Mouse (Mus musculus) forebrain, embryonic 10.5 days (tissue): ENCODE results near the gene Rad51. TPM values are rescaled to one million over a fixed set of nuclear protein-coding genes. Genes with fewer than 3 reads are reported as not detected.
A peak's percentile ranks its signal among the peaks of the same experiment; 100 is the strongest.

Experiments
- DNase-seq: peaks from one replicate; pipeline ENCODE4 v3.0.0-alpha.2; 2017; ENCODE audit warnings: low spot score; ENCODE audit errors: extremely low spot score
- H3K27ac ChIP-seq: fragments of 300-500 bp; sonication (generic); 2 replicates; pipeline ENCODE4 v1.5.1; 2016; ENCODE audit warnings: mild to moderate bottlenecking
- H3K27me3 ChIP-seq: fragments of 300-500 bp; sonication (generic); 2 replicates; pipeline ENCODE4 v1.6.1; 2016; ENCODE audit warnings: mild to moderate bottlenecking; ENCODE audit not compliant: poor library complexity, severe bottlenecking
- H3K36me3 ChIP-seq: fragments of 300-500 bp; sonication (generic); replicated peaks from 2 replicates; pipeline ENCODE4 v1.6.1; 2016; ENCODE audit warnings: mild to moderate bottlenecking, moderate library complexity
- H3K4me1 ChIP-seq: fragments of 300-500 bp; sonication (generic); 2 replicates; pipeline ENCODE4 v1.6.1; 2016
- H3K4me3 ChIP-seq: fragments of 300-500 bp; sonication (generic); 2 replicates; pipeline ENCODE4 v1.5.1; 2016; ENCODE audit warnings: mild to moderate bottlenecking, moderate library complexity
- H3K9me3 ChIP-seq: fragments of 300-500 bp; sonication (generic); 2 replicates; pipeline ENCODE4 v1.6.1; 2016; ENCODE audit warnings: mild to moderate bottlenecking, moderate library complexity
- WGBS: fragments of 180-500 bp; shearing (Covaris S2); methylation state at CpG from one replicate; pipeline ENCODE4 v1.1.7; 2016; 5-methylcytosine and 5-hydroxymethylcytosine counted together
- polyA plus RNA-seq: library from polyadenylated mRNA; unstranded; fragments of >200 nt; fragmentation: Nextera tagmentation; extraction: Ambion mirVana; gene quantifications from 2 replicates; pipeline ENCODE4 v1.2.1, GENCODE M21; 2016

Rad51 gene
- polyA plus RNA-seq, result 110 and 113 TPM in 2 replicates

DNA sequence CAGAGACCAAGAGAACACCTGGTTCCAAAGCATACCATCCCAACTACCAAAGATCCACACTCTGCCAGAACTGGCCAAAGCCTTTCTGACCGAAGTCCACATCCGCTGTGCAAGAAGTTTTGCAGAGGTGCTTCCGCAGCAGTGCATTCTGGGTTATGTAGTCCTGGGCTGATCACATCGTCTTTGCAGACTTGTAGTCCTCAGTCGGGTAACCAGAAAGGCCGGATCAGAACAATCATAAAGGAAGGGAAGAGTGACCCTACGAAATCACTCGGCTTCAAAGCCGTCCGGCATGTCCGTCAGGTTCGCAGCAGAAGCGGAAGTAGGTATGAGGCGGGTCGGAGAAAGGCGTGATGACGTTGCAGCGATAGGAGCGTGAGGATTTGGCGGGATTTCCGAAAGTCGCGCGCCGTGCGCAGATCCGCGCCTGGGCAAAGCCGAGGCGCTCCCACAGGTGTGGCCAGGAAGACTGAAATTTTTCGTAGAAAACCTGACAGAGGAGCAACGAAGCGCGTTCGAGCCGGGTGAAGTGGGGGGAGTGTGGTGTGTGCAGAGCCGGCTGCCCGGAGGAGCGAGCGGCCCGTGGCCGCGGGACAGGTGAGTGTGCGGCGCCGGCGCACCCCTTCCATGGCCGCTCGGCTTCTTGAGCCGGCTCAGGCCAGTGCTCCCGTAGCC, at the start of gene Rad51:
Gene Rad51, plus strand, starts transcription at position 356 of the 675 bp plus-strand sequence.
- peak within 1 kb of the TSS; percentile 82 for H3K4me3 ChIP-seq
- H3K9me3 ChIP-seq, result no peaks in the 10 kb centered on the region
- H3K4me1 ChIP-seq, result peaks cover 23% of the 10 kb centered on the region
- WGBS, result under 1% methylated on average over 51 of the region's 51 CpGs
- H3K36me3 ChIP-seq, result peaks cover 46% of the 10 kb centered on the region
- DNase-seq, result peak; percentile 88
- peak within 1 kb of the TSS; percentile 91 for H3K27ac ChIP-seq
- no peaks in the 10 kb centered on the region for H3K27me3 ChIP-seq

DNA sequence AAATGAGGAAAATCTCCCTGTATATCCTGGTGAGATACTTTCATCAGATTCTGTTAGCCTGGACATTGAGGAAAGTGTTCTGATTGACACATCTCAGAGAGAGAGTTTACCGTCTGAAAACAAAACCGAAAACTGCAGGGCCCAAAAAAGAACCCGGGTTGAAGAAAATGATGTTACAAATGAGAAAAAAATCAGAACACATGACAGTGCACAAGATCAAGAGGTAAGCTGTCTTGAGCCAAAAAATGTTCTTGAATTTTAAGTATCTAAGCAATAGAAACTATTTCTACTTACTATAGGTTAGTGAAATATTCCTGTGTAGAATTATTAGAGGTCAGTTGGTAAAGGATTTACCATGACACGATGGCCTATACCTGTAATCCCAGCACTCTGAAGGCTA, 40.2 kb upstream of the Rad51 start:
- H3K36me3 ChIP-seq, result peaks cover 87% of the 10 kb centered on the region
- H3K4me3 ChIP-seq, result no peak overlapping the region
- H3K9me3 ChIP-seq, result no peaks in the 10 kb centered on the region
- no peak overlapping the region for H3K27ac ChIP-seq
- 95% methylated on average over 4 of the region's 4 CpGs for WGBS
- H3K4me1 ChIP-seq, result no peaks in the 10 kb centered on the region
- no peaks in the 10 kb centered on the region for H3K27me3 ChIP-seq
- DNase-seq, result no peak

DNA sequence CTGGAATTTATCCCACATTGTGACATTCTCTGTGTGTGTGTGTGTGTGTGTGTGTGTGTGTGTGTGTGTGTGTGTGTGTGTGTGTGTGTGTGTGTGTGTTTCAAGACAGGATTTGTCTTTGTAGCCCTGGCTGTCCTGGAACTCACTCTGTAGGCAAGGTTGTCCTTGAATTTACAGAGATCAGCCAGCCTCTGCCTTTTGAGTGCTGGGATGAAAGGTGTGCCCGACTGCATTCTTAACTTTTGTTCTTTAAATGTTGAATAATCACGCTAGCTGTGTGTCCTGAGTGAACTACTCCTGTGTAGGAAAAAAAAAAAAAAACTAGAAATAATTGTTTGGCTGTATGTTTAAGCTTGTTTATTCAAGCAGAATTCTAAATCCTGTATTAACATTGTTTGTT, 26.4 kb upstream of the Rad51 start:
- no peak overlapping the region for H3K27ac ChIP-seq
- no peaks in the 10 kb centered on the region for H3K4me1 ChIP-seq
- no peaks in the 10 kb centered on the region for H3K27me3 ChIP-seq
- peaks cover 83% of the 10 kb centered on the region for H3K36me3 ChIP-seq
- no peaks in the 10 kb centered on the region for H3K9me3 ChIP-seq
- DNase-seq, result no peak
- H3K4me3 ChIP-seq, result no peak overlapping the region
- WGBS, result 97% methylated on average over 2 of the region's 2 CpGs

DNA sequence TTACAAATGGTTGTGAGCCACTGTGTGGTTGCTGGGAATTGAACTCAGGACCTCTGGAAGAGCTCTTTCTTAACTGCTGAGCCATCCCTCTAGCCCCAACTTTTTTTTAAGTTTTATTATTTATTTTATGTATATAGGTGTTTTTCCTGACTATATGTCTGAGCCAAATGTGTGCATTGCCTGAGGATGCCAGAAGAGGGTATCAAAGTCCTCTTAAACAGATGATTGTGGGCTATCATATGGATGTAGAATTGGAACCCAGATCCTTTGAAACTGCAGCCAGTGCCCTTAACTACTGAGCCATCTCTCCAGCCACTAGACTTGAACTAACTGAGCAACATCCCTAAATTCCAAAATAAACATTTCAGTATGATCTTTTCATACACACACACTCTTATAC, 11.0 kb upstream of the Rad51 start:
- Histone ChIP-seq H3K27me3 (no peaks in the 10 kb centered on the region), H3K4me1 (no peaks in the 10 kb centered on the region), H3K36me3 (peaks cover 79% of the 10 kb centered on the region), H3K9me3 (no peaks in the 10 kb centered on the region), H3K4me3 (no peak overlapping the region), H3K27ac (no peak overlapping the region)
- DNase-seq, result no peak

DNA sequence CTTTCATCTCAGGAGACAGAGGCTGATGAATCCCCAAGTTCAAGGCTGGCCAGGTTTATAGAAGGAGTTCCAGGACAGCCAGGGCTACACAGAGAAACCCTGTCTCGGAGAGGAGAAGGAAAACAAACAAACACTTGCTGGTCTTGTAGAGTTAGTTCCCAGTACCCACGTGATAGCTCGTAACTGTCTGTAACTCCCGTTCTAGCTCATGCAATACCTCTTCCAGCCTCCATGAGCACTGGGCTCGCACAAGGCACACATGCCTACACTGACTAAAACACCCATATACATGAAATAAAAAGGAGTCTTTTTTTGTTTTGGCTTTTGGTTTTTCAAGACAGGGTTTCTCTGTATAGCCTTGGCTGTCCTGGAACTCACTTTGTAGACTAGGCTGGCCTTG, 6.0 kb upstream of the Rad51 start:
- Histone ChIP-seq H3K36me3 (peaks cover 72% of the 10 kb centered on the region), H3K4me1 (peaks cover under 1% of the 10 kb centered on the region; the same call in 1 of the 2 replicates), H3K27ac (no peak overlapping the region), H3K27me3 (no peaks in the 10 kb centered on the region), H3K9me3 (no peaks in the 10 kb centered on the region), H3K4me3 (no peak overlapping the region)
- WGBS, result 83% methylated on average over 5 of the region's 5 CpGs
- DNase-seq, result no peak

DNA sequence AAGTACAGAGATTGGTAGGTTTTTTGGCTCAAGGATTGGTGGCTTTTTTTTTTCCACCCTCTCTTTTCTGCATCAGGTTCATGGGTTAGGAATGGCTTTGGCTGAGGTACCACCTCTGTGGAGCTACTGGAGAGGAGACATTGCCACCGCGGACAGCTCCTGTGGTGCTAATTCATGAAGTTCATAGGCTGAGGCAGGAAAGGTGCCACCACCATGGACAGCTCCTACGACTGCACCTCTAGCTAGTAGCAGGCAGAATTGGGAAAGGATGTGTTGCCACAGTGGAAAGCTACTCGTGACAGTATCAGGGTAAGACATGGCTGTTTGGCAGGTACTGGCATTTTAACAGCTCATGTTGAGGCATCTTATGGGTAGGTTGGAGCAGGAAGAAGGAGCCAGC, 4.0 kb upstream of the Rad51 start:
- 69% methylated on average over 4 of the region's 4 CpGs for WGBS
- H3K36me3 ChIP-seq, result peaks cover 52% of the 10 kb centered on the region
- no peak overlapping the region for H3K27ac ChIP-seq
- no peak for DNase-seq
- H3K9me3 ChIP-seq, result no peaks in the 10 kb centered on the region
- H3K4me3 ChIP-seq, result no peak overlapping the region
- no peaks in the 10 kb centered on the region for H3K27me3 ChIP-seq
- peaks cover 11% of the 10 kb centered on the region for H3K4me1 ChIP-seq

DNA sequence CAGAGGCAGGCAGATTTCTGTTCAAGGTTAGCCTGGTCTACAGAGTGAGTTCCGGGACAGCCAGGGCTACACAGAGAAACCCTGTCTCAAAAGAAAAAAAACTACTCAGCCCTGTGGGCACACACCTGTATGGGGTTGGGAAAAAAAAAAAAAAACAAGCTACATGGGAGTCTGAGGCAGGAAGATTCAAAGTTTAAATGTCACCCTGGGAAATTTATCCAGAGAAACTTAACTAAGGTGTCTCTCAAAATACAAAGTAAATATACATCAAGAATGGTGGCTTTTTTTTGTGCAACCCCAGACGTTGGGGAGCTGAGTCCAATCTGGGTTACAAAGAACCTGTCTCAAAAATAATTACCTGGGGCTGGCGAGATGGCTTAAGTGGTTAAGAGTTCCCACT, 1.5 kb upstream of the Rad51 start:
- H3K4me1 ChIP-seq, result peaks cover 23% of the 10 kb centered on the region
- no peaks in the 10 kb centered on the region for H3K27me3 ChIP-seq
- no peak overlapping the region for H3K4me3 ChIP-seq
- WGBS, result 91% methylated on average over 3 of the region's 3 CpGs
- peaks cover 41% of the 10 kb centered on the region for H3K36me3 ChIP-seq
- no peak for DNase-seq
- no peaks in the 10 kb centered on the region for H3K9me3 ChIP-seq
- no peak overlapping the region for H3K27ac ChIP-seq

DNA sequence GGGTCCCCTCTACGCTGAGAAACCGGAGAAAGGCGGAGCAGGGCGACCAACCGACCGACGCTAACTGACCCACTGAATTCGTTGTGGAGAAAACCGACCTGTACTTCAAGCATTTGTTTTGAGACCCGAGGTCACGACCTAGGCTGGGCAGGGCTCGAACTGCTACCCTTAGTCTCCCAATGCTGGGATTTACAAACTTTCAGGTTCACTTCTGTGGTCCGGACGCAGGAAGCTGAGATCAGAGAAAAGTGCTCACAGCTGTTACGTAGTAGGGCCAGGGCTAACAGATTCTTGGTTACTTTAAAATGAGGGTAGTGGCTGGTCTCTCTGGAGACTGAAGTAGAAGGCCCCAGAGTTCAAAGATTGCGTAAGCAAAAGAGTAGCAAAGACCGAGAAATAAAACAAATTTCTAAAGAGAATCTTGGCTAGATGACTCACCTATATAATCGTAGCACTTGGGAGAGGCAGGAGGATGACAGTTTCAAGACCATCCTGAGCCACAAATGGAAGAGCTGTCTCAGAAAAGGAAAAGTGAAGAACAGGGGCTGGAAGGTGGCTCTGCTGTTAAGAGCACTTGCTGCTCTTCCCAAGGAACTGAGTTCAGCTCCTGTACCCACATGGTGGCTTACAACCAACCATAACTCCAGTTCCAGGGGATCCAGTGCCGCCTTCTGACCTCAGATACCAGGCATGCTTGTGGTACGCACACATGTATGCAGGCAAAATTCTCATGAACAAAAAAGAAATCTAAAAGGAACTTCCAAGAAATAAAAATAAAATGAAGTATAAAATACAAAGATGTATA, 730 bp downstream of the Rad51 start:
- WGBS, result 16% methylated on average over 20 of the region's 20 CpGs
- peaks cover 46% of the 10 kb centered on the region for H3K36me3 ChIP-seq
- peaks cover 23% of the 10 kb centered on the region for H3K4me1 ChIP-seq
- no peaks in the 10 kb centered on the region for H3K27me3 ChIP-seq
- peak overlapping the region; percentile 91 for H3K27ac ChIP-seq
- no peak for DNase-seq
- peak overlapping the region; percentile 82 for H3K4me3 ChIP-seq
- no peaks in the 10 kb centered on the region for H3K9me3 ChIP-seq

DNA sequence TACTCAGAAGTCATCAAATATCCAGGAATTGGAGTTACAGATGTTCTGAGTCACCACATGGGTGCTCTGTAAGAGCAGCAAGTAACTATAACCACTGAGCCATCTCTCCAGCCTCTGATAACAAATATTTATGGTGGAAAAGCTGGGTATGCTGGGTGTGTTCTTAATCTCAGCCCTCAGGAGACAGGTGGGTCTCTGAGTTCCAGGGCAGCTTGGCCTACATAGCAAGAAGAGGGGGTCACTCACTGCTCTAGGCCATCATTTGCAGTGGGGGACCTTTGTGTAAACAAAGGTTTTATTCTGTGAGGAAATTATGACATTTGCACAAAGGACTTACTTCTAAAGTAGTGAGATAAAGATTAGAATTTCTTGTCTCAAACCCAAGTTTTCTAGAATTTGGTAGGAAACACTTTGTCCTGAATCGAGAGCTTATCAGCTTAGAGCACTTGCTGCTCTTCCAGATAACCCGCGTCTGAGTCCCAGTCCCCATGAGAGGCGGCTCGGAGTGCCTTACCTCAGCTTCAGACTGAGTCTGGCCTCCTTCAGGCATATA, 23.8 kb downstream of the Rad51 start:
- Histone ChIP-seq H3K4me1 (no peaks in the 10 kb centered on the region), H3K4me3 (no peak overlapping the region), H3K36me3 (peaks cover 100% of the 10 kb centered on the region), H3K27ac (no peak overlapping the region), H3K27me3 (no peaks in the 10 kb centered on the region), H3K9me3 (no peaks in the 10 kb centered on the region)
- WGBS, result 89% methylated on average over 5 of the region's 5 CpGs
- DNase-seq, result no peak

- no peak overlapping the region for H3K4me3 ChIP-seq
- H3K27ac ChIP-seq, result no peak overlapping the region
- peaks cover 97% of the 10 kb centered on the region for H3K36me3 ChIP-seq
- H3K4me1 ChIP-seq, result no peaks in the 10 kb centered on the region
- no peak for DNase-seq
- 89% methylated on average over 2 of the region's 2 CpGs for WGBS
- H3K9me3 ChIP-seq, result peaks cover 3% of the 10 kb centered on the region; the same call in 1 of the 2 replicates
- H3K27me3 ChIP-seq, result no peaks in the 10 kb centered on the region
Measured at GRCm38 (mm10) chr2:119145199-119145598, 32.6 kb downstream of the Rad51 start.

DNA sequence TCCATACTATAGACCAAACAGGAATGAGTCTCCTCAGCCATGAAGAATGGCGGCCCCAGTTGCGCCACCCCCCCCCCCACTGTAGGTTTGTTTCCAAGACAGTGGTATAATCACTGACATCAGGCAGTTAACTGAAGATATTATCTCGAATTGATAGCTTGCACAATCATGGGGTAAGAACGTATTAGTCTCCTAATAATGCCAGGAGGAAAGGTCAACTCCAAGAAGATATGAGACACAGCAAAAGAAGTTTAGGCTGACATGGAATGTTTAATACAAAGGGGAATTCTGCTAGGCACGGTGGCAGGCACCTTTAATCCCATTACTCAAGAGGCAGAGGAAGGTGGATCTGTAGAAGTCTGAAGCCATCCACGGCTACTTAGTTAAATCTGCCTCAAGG, 33.8 kb downstream of the Rad51 start:
- no peaks in the 10 kb centered on the region for H3K4me1 ChIP-seq

DNA sequence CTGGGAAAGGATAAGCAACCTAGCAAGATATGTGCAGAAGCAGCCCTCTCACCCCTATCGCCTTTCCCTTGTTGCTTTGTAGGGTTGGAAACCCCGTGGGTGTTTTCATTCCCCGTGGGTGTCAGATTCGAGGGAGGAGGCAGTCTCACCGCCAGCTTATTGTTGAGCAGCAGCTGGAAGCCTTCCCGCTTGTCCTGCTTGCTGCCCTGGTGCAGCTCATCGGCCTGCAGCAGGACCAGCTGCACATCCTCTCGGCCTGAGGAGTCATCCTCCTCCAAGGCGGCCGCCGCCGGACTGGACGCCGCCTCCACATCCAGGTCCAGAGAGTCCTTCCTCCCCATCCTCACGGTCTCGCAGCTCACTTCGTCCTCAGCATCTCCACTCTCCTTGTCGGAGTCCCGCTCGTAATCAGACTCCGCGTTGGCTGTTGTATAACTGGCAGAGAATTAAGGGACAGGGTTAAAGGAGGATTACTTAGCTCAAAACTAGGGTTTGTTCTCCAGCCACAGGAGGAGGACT, 34.6 kb downstream of the Rad51 start:
- H3K4me1 ChIP-seq, result no peaks in the 10 kb centered on the region
- H3K9me3 ChIP-seq, result peaks cover 3% of the 10 kb centered on the region; the same call in 1 of the 2 replicates
- peaks cover 97% of the 10 kb centered on the region for H3K36me3 ChIP-seq
- H3K4me3 ChIP-seq, result no peak overlapping the region
- 85% methylated on average over 22 of the region's 22 CpGs for WGBS
- no peak for DNase-seq
- no peak overlapping the region for H3K27ac ChIP-seq
- H3K27me3 ChIP-seq, result no peaks in the 10 kb centered on the region

More for the DNA sequence above, 33.8 kb downstream of the Rad51 start:
- no peaks in the 10 kb centered on the region for H3K27me3 ChIP-seq
- no peak overlapping the region for H3K4me3 ChIP-seq
- peaks cover 3% of the 10 kb centered on the region; the same call in 1 of the 2 replicates for H3K9me3 ChIP-seq
- DNase-seq, result no peak
- H3K27ac ChIP-seq, result no peak overlapping the region
- H3K36me3 ChIP-seq, result peaks cover 97% of the 10 kb centered on the region
- 88% methylated on average over 6 of the region's 6 CpGs for WGBS

DNA sequence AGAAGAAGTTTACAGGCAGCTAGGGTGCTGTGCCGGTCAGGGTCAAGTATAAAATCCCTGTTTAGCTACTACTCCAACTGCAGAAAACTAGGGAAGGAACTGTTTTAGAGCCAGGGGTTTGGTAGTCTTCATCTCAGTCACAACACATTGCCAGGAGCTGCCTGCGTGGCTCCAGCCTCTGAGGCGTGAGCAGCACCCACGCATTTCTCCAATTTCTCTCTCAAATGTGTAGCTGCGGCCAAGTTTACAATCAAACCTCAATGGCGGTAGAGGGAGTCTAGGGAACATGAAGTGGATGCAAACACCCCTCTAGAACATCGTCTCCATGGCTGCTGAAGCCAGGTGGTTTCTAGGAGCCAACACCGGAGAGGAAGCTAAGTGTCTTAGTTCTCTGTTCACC, 35.2 kb downstream of the Rad51 start:
- H3K4me1 ChIP-seq, result no peaks in the 10 kb centered on the region
- H3K4me3 ChIP-seq, result no peak overlapping the region
- DNase-seq, result no peak
- no peaks in the 10 kb centered on the region for H3K27me3 ChIP-seq
- H3K36me3 ChIP-seq, result peaks cover 97% of the 10 kb centered on the region
- no peak overlapping the region for H3K27ac ChIP-seq
- WGBS, result 93% methylated on average over 8 of the region's 8 CpGs
- H3K9me3 ChIP-seq, result peaks cover 3% of the 10 kb centered on the region; the same call in 1 of the 2 replicates
